26 mouse cellular contexts compared by ENCODE assay signal in the genomic region with DNA sequence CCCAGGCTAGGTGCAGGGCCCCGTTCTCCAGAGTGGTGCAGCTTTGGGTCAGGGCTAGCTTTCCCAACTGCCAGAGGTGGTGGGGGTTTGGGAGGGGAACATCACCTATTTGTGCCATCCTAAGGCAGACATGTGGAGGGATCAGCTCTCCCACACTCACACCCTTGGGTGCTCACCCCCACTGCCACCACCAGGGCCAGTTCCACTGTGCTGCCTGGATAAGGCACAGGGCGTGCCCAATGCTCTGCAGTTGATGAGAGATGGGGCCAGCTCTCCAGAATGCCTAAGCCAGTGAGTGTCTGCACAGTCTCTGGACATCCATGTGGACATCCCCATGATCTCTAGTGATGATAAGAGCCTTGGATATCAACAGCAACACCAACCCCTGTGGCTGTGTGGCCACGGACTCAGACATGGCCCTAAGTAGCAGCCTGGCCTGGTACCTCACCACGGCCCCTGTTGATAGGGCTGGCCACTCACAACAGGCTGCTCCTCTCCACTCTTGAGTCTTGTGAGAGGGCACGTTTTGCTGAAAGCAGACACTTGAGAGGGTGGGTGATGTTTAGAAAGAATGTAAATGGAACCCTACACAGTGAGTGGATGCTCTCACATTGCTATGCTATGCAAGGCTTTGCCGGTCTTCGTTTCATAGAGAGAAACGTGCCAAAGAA. TPM values are rescaled to one million over a fixed set of nuclear protein-coding genes. Genes with fewer than 3 reads are reported as not detected.
DNase-seq lines count a peak whose midpoint lies in the region; ATAC-seq and TF ChIP-seq lines count a peak whose summit lies in the region.
"Had no signal": no experiment of that assay in that cellular context is flagged by ENCODE, and none has a peak within 500 bp of the region (broad histone marks: within the 10 kb centered on the region; RNA-seq: fewer than 3 reads in every experiment).

No protein-coding gene starts in this region.

- no peak overlapping the region for H3K27ac ChIP-seq in bone marrow, adult 2 months (ENCODE audit: control insufficient read depth, insufficient read depth, low read depth, low read length, poor library complexity)
- H3K27ac ChIP-seq in limb, embryonic 10.5 days = peak overlapping the region; percentile 36; the same call in 1 of the 2 replicates
- no peak overlapping the region for H3K27ac ChIP-seq in liver, embryonic 15.5 days (replicated peaks)
- H3K27ac ChIP-seq: gastrocnemius, adult 2 months; hindbrain, embryonic 12.5 days; kidney, embryonic 15.5 days; left cerebral cortex, adult 2 months; limb, embryonic 15.5 days; macrophage had no signal

- H3K9me3 ChIP-seq in limb, embryonic 10.5 days (replicated peaks) = no peaks in the 10 kb centered on the region
- no peaks in the 10 kb centered on the region for H3K9me3 ChIP-seq in liver, embryonic 15.5 days (replicated peaks)
- H3K9me3 ChIP-seq: heart, embryonic 12.5 days; hindbrain, embryonic 12.5 days; kidney, embryonic 15.5 days; limb, embryonic 15.5 days had no signal

- DNase-seq in heart, adult 11 months = peak; percentile 66
- no peak for DNase-seq in heart, adult 18-20 months
- no peak for DNase-seq in limb, embryonic 10.5 days (ENCODE audit: low spot score)
- no peak for DNase-seq in layer of hippocampus, postnatal 36 days
- no peak for DNase-seq in adrenal gland, adult (ENCODE audit: inconsistent age in 2 of 2, low spot score in 1 of 2)
- DNase-seq in lung, postnatal 14 days = no peak
- DNase-seq: adrenal gland, postnatal 25 days; cerebellum, adult 11-12 months; cerebellum, postnatal 36 days; embryo, embryonic 11 days; gastrocnemius, adult 2 months; heart, postnatal 14 days; kidney, postnatal 4 days; layer of hippocampus, adult 9-11 months; thymus, postnatal 25 days had no signal

- H3K27me3 ChIP-seq in limb, embryonic 10.5 days (ENCODE audit: low read depth, poor library complexity, severe bottlenecking) = no peaks in the 10 kb centered on the region
- no peaks in the 10 kb centered on the region for H3K27me3 ChIP-seq in liver, embryonic 15.5 days
- H3K27me3 ChIP-seq: heart, embryonic 12.5 days; hindbrain, embryonic 12.5 days; kidney, embryonic 15.5 days; limb, embryonic 15.5 days had no signal

- H3K9ac ChIP-seq in liver, embryonic 15.5 days = no peak overlapping the region
- H3K9ac ChIP-seq: heart, embryonic 12.5 days; hindbrain, embryonic 12.5 days; kidney, embryonic 15.5 days; limb, embryonic 15.5 days had no signal

- peak; percentile 29; the same call in 1 of the 2 replicates for TF ChIP-seq CTCF in bone marrow, adult 2 months (IDR thresholded peaks at IDR 0.05; ENCODE audit: control insufficient read depth, insufficient read depth, low read length)

- no peak for TF ChIP-seq POLR2A in bone marrow, adult 2 months (IDR thresholded peaks at IDR 0.05; ENCODE audit: borderline replicate concordance, control insufficient read depth, low read depth, low read length)

- H3K4me1 ChIP-seq in bone marrow, adult 2 months (ENCODE audit: control insufficient read depth, insufficient read depth, low read length) = no peaks in the 10 kb centered on the region
- H3K4me1 ChIP-seq in limb, embryonic 10.5 days = peaks cover 8% of the 10 kb centered on the region
- H3K4me1 ChIP-seq in liver, embryonic 15.5 days (replicated peaks) = peaks cover 18% of the 10 kb centered on the region
- H3K4me1 ChIP-seq: hindbrain, embryonic 12.5 days; kidney, embryonic 15.5 days; limb, embryonic 15.5 days had no signal

- ATAC-seq in liver, embryonic 15.5 days (ENCODE audit: insufficient read depth) = peak; percentile 88
- ATAC-seq: intestine, postnatal 0 days had no signal

- peak overlapping the region; percentile 15; the same call in 1 of the 2 replicates for H3K4me2 ChIP-seq in liver, embryonic 15.5 days
- H3K4me2 ChIP-seq: heart, embryonic 12.5 days; hindbrain, embryonic 12.5 days; kidney, embryonic 15.5 days; limb, embryonic 15.5 days; midbrain, embryonic 11.5 days had no signal

- no peak overlapping the region for H3K4me3 ChIP-seq in bone marrow, adult 2 months (replicated peaks; ENCODE audit: control insufficient read depth, low read depth, low read length)
- H3K4me3 ChIP-seq in limb, embryonic 10.5 days = no peak overlapping the region
- H3K4me3 ChIP-seq in liver, embryonic 15.5 days (replicated peaks) = no peak overlapping the region
- H3K4me3 ChIP-seq: gastrocnemius, adult 2 months; heart, embryonic 12.5 days; hindbrain, embryonic 12.5 days; kidney, embryonic 15.5 days; left cerebral cortex, adult 2 months; limb, embryonic 15.5 days had no signal

- no peaks in the 10 kb centered on the region for H3K36me3 ChIP-seq in limb, embryonic 10.5 days
- H3K36me3 ChIP-seq in liver, embryonic 15.5 days (replicated peaks) = no peaks in the 10 kb centered on the region
- H3K36me3 ChIP-seq: heart, embryonic 12.5 days; hindbrain, embryonic 12.5 days; kidney, embryonic 15.5 days; limb, embryonic 15.5 days had no signal

- 80% methylated on average over 8 of the region's 8 CpGs for WGBS in bone marrow, adult 2 months
- 82% methylated on average over 8 of the region's 8 CpGs for WGBS in limb, embryonic 10.5 days
- 60% methylated on average over 8 of the region's 8 CpGs for WGBS in liver, embryonic 15.5 days (ENCODE audit: insufficient replicate concordance)

RNA-seq across cellular contexts. Expression of a gene that starts 9.1 kb away (rescaled TPM):
- 10 to 100 TPM; 19.3 to 20.3 TPM for total RNA-seq in heart, adult 18-20 months (2021)
- polyA plus RNA-seq in bone marrow, adult 2 months (2011; ENCODE audit: insufficient read depth, insufficient read length, low replicate concordance, missing spikeins) = 22.6 and 26.7 TPM in 2 replicates
- 138 and 176 TPM in 2 replicates for polyA plus RNA-seq in limb, embryonic 10.5 days (2016; fragmentation: Nextera tagmentation; extraction: Ambion mirVana)
- 13.3 and 15.7 TPM in 2 replicates for polyA plus RNA-seq in liver, embryonic 15.5 days (2015; fragmentation: Nextera tagmentation; extraction: Ambion mirVana)
- 100 to 1,000 TPM; 140 to 143 TPM for total RNA-seq in layer of hippocampus, postnatal 36 days (2021)
- total RNA-seq: neutrophil, adult 5-6 weeks had no signal
